ENCODE assay signal across 16 mouse cellular contexts in the genomic region with DNA sequence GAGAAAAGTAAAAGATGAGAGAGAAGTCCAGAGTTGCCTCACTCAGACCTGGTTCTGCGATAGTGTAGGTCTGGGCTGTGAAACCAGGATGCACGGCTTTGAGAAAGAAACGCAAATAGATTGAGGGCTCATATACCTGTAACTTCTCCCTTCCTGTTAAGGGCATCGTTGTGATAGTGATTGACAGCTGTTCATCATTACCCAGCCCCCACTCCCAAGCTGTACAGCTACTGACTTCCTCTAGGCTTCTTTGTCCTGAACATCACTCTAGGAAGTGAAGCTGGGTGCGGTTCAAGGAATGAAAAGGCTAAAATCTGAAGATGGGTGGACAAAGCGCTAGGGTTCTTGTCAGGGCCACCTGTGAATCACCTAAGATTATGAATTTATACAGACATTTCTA.
"Had no signal": no experiment of that assay in that cellular context is flagged by ENCODE, and none has a peak within 500 bp of the region (broad histone marks: within the 10 kb centered on the region; RNA-seq: fewer than 3 reads in every experiment).

No protein-coding gene starts in this region.

- DNase-seq: lung, adult 18-20 months; lung, embryonic 14.5 days; lung, postnatal 10 days; lung, postnatal 4 days; midbrain, embryonic 14.5 days; right cerebral cortex, postnatal 14 days; thymus, adult 2 months; thymus, postnatal 36 days had no signal

- H3K4me2 ChIP-seq: lung, embryonic 14.5 days; midbrain, embryonic 12.5 days; neural tube, embryonic 13.5 days; neural tube, embryonic 15.5 days; stomach, embryonic 15.5 days had no signal

- H3K36me3 ChIP-seq: midbrain, embryonic 10.5 days; midbrain, embryonic 12.5 days; neural tube, embryonic 13.5 days; neural tube, embryonic 15.5 days; stomach, embryonic 15.5 days had no signal

- H3K9ac ChIP-seq: lung, embryonic 14.5 days; midbrain, embryonic 12.5 days; neural tube, embryonic 13.5 days; neural tube, embryonic 15.5 days; stomach, embryonic 15.5 days had no signal

- H3K27ac ChIP-seq: midbrain, embryonic 10.5 days; midbrain, embryonic 12.5 days; neural tube, embryonic 13.5 days; neural tube, embryonic 15.5 days; stomach, embryonic 15.5 days; stomach, postnatal 0 days had no signal

- H3K27me3 ChIP-seq: midbrain, embryonic 12.5 days; neural tube, embryonic 13.5 days; neural tube, embryonic 15.5 days; stomach, embryonic 15.5 days had no signal

- H3K4me3 ChIP-seq: midbrain, embryonic 10.5 days; midbrain, embryonic 12.5 days; myocyte; neural tube, embryonic 13.5 days; neural tube, embryonic 15.5 days; stomach, embryonic 15.5 days had no signal

- ATAC-seq: midbrain, embryonic 16.5 days had no signal

- H3K9me3 ChIP-seq: midbrain, embryonic 12.5 days; neural tube, embryonic 13.5 days; neural tube, embryonic 15.5 days; stomach, embryonic 15.5 days had no signal

- H3K4me1 ChIP-seq: midbrain, embryonic 10.5 days; midbrain, embryonic 12.5 days; neural tube, embryonic 13.5 days; neural tube, embryonic 15.5 days; stomach, embryonic 15.5 days had no signal
